Mouse (Mus musculus) left cerebral cortex, adult 11 months (tissue): ENCODE measurements at regions not wholly inside any gene's neighbourhood (a gene's known extent, or its start where the extent isn't known, plus 50 kb on each side); places are given as distances from the start of the nearest gene placed in this dataset.

Experiments used
- DNase-seq: peaks from one replicate; pipeline ENCODE4 v3.0.0; 2022; ENCODE audit warnings: low spot score

- no peak for DNase-seq
These were observed 374.3 kb upstream of the B430305J03Rik start for GRCm38 (mm10) chr3:61740088-61740487.

DNA sequence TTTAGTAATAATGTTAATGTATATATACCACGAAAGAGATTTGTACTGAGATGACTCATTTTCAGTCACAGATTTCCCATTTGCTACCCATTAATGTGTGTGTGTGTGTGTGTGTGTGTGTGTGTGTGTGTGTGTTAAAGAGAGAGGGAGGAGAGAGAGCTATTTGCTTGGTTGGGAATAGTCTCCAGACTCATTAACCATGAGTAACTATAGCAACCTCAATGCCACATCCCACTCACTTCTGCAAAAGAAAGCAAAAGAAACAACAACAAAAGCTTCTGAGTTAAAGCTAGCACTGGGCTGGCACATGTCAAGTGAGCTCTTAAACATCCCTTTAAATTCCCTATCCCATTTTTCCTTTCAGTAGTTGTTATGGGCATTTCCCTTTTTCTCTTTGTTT, 372.8 kb upstream of the B430305J03Rik start:
- DNase-seq = no peak

GRCm38 (mm10) chr3:61716785-61717184, 351.0 kb upstream of the B430305J03Rik start:
- DNase-seq = no peak

DNA sequence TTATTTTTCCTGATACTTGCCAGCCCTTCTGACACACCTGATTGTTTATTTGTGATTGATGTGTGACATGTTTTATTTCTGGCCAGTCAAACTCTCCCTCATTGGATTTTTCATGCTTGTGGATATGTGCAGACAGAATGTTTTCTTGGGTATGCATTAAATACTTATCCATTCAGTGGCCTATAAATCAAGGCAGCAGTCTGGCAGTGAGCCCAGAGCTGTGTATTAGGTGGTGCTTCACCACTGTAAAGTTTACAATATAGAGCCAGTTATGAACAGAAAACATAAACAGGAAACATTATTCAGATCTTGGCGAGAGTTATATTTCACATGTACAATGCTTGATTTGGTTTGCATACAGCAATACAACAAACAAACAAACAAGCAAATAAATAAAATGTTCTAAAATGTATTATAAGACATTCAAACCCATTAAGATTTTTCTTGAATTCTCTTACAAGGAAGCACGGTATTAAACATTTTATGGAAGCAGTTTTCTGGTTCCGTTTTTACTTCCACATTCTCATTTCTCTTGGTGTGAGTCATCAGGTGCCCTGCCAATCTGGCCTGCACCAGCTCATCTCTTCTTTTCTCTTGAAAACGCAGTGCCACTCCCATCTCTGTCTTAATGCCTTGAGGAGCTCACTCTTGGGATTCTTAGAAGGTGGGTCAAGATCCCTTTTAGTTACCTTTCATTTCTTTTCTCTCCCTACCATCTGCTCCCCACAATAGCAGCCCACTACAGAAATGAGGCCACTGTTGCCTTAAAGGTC, 322.4 kb upstream of the B430305J03Rik start:
- no peak for DNase-seq

DNA sequence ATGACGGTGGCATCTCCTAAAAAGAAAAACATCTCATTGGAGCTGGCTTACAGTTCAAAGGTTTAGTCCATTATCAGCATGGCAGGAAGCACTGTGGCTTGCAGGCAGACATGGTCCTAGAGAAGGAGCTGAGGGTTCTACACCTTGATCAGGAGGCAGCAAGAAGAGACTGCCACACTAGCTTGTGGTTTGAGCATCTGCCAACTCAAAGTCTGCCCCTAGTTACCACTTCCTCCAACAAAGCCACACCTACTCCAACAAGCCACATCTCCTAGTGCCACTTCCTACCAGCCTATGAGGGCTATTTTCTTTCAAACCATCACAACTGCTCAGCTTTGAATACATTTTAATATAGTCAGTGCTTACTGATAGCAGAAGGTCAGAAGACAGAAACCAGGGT, 305.1 kb upstream of the B430305J03Rik start:
- no peak for DNase-seq

DNA sequence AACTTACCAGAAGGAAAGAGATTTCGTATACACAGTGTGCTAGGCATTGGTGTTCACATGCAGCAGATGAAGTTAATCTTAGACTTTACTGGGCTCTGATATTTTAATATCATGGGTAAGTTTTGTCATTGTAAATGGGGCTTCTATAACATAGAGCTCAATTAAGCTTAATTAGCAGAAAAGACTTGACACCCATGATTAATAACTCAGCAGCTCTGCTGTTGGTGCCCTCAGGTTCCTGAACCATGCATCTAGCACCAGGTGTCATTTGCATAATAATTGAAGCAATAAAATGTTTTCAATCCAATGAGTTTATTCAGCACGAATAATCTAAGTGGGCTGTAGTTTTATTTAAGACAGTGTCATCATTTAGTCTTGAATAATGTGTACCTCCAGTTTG, 290.4 kb upstream of the B430305J03Rik start:
- no peak for DNase-seq

DNA sequence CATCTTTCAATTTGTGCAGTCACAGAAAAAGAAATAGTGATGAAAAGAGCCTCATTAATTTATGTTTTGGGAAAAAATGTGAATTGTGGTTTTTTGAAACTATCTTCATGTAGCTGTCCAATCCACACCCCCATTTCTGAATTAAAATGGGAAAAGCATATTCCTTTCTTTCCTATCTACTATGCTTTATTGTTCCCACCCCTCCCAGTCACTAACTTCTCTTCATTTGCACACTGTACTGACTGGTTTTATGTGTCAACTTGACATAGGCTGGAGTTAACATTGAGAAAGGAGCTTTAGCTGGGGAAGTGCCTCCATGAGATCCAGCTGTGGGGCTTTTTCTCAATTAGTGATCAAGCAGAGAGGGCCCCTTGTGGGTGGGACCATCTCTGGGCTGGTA, 262.8 kb upstream of the B430305J03Rik start:
- DNase-seq = no peak

- DNase-seq = no peak
These were observed 262.3 kb upstream of the B430305J03Rik start for GRCm38 (mm10) chr3:61628099-61628498.

GRCm38 (mm10) chr3:61623954-61624487, 258.3 kb upstream of the B430305J03Rik start:
- no peak for DNase-seq

DNA sequence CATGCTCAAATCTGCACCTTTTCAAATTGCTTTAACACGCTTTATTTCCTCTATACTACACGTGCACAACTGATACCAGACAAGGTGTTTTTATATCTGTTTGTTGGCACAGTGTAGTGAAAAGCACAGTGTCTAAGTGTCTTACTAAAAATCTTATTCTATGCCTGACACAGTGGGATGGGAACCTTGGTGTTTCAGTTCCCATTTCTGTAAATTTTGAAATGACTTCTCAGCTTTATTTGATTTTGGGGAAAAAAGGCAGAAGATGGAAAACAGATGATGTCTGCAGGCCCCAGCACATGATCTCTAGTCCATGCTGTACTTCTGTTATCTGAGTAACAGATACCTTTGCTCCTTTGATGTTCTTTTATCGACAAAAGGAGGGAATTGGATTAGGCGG, 239.7 kb upstream of the B430305J03Rik start:
- DNase-seq = no peak

GRCm38 (mm10) chr3:61602891-61603290, 237.1 kb upstream of the B430305J03Rik start:
- DNase-seq = no peak

GRCm38 (mm10) chr3:61595574-61595973, 229.8 kb upstream of the B430305J03Rik start:
- DNase-seq = no peak

GRCm38 (mm10) chr3:61592342-61592741, 226.6 kb upstream of the B430305J03Rik start:
- DNase-seq = no peak

DNA sequence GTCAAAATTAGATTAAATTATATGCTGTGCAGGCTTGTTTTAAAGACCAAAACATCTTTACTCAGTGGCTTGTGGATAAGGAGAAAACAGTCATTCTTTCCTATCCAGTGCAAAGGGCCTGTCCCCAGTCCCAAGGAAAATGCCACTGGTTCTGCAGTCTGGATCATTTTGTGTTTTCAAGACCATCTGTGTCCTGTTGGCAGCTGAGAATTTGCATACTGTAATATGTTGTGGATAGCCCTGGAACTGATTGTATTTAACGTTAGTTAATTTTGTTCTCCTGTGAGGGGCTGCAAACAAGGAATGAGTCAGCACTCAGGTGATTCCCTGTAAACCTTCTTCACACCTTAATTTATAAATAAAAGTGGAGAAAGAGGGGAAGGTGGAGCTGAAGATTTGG, 217.9 kb upstream of the B430305J03Rik start:
- no peak for DNase-seq

DNA sequence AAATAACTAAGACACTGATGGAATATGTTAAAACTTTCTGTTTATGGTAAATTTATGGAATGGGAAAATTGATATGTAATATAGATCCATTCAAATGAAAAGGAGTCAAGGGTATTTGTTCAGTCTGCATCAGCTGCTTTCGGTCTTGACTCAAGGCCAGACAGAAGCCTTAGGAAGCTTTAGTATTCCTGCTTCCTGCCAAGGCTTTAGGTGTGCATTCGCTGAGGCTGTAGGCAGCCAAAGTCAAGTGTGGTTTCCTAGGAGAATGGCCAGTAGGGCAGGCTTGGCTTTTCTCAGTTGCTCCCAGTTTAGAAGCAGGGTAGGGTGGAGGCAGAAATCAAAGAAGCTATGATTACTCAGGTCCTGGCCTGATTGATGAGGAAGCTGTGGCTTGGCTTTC, 217.2 kb upstream of the B430305J03Rik start:
- DNase-seq = peak; percentile 2

GRCm38 (mm10) chr3:61580252-61580651, 214.5 kb upstream of the B430305J03Rik start:
- DNase-seq = no peak

GRCm38 (mm10) chr3:61537113-61537512, 171.4 kb upstream of the B430305J03Rik start:
- no peak for DNase-seq

GRCm38 (mm10) chr3:61535751-61536150, 170.0 kb upstream of the B430305J03Rik start:
- no peak for DNase-seq

- no peak for DNase-seq
These were observed 137.4 kb upstream of the B430305J03Rik start for GRCm38 (mm10) chr3:61503178-61503577.

DNA sequence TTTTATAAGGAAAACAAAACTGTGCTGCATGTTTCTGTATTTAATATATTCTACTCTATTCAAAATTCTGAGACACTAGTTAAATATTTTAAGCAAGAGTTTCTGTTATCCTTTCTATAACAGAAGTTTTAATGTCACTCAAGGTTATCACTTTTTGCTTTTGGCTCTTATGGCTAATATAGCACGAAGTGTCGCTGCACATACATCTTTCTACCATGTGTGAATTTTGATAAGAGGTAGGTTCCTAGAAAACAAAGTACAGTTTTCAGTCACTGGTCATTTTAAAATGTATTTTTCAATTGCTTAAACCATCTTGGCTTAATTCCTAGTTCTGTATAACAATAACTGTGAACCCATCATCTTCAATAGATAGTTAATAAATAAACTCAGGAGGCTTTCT, 129.1 kb upstream of the B430305J03Rik start:
- DNase-seq = no peak

DNA sequence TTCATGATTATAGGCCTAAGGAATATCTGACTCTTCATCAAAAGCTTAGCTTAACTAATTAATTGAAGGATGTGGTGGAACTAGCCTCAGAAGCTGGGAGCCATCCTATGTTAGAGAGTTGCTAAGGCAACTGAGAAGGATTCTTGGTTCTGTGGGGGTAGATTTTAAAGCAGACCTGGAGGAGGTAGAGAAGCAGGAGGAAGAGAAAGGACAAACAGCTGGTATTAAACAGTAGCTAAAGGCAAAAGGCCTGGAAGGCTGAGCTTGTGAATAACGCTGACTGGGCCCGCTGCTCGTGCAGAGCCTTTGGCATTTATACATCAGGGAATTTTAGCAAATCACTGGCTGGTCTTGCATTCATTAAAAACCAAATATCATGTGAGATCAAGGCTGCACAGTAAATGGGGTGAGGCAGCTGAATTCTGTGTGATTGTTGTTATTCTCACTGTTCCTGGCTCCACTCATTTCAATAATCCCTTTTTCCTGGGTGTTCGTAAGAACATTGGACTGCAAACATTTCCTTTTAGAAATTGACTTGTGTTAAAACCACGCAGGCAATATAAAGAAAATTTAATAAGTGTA, 121.1 kb upstream of the B430305J03Rik start:
- no peak for DNase-seq

- no peak for DNase-seq
These were observed 113.3 kb upstream of the B430305J03Rik start for GRCm38 (mm10) chr3:61478861-61479584.

DNA sequence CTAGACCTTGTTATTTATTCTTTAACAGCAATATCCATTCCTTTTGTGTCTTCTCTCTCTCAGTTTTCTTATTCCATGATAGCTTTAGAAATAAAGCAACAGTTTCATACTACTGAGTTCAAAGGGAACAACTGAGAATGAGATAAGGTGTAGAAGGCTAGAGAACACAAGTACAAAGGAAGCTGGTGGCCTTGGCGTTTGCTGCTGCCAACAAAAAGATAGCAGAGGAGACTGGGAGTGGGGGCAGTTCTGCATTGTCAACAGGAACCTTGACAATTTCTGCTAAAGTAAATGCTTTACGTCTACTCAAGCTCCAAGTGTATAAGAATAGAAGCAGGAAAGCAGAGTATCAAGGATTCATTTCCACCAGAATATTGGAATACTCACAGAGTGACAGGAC, 109.3 kb upstream of the B430305J03Rik start:
- no peak for DNase-seq
